Comparison of ENCODE assay signal across 47 mouse cellular contexts in the genomic region with DNA sequence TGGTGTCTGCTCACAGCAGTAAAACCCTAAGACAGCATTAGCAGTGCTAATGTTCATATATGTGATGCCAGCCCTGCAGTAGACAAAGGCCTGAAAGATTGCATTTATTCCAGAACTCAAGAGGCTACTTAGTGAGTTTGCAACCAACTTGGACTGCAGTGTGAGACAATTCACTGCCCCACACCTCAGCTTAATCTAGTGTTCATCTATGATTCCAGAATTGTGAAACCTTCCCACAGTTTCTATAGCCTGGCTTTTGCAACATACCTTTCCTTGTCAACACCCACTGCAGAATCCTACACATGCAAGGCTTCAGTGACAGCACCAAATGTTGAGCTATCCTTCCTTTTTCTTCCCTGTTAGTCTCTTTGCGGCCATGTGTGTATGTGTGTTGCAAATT. TPM values are rescaled to one million over a fixed set of nuclear protein-coding genes. Genes with fewer than 3 reads are reported as not detected.
"Had no signal": no experiment of that assay in that cellular context is flagged by ENCODE, and none has a peak within 500 bp of the region (broad histone marks: within the 10 kb centered on the region; RNA-seq: fewer than 3 reads in every experiment).

No protein-coding gene starts in this region.

- H3K4me3 ChIP-seq: limb, embryonic 10.5 days; limb, embryonic 12.5 days; limb, embryonic 13.5 days; limb, embryonic 15.5 days; liver, embryonic 12.5 days; liver, embryonic 13.5 days; liver, embryonic 15.5 days; lung, embryonic 15.5 days; megakaryocyte, embryonic 14.5 days; midbrain, embryonic 10.5 days; midbrain, embryonic 12.5 days; midbrain, embryonic 13.5 days; midbrain, embryonic 15.5 days; myocyte; neural tube, embryonic 12.5 days had no signal

- H3K27ac ChIP-seq: limb, embryonic 10.5 days; limb, embryonic 12.5 days; limb, embryonic 13.5 days; limb, embryonic 15.5 days; liver, embryonic 12.5 days; liver, embryonic 13.5 days; liver, embryonic 14.5 days; liver, embryonic 15.5 days; lung, embryonic 15.5 days; macrophage; midbrain, embryonic 10.5 days; midbrain, embryonic 12.5 days; midbrain, embryonic 13.5 days; midbrain, embryonic 15.5 days; neural tube, embryonic 12.5 days had no signal

- H3K9ac ChIP-seq: limb, embryonic 12.5 days; limb, embryonic 13.5 days; limb, embryonic 15.5 days; liver, embryonic 12.5 days; liver, embryonic 13.5 days; liver, embryonic 14.5 days; liver, embryonic 15.5 days; liver, postnatal 0 days; lung, embryonic 14.5 days; lung, embryonic 15.5 days; midbrain, embryonic 12.5 days; midbrain, embryonic 13.5 days; midbrain, embryonic 15.5 days; neural tube, embryonic 12.5 days had no signal

- ATAC-seq: liver, embryonic 12.5 days; liver, postnatal 0 days; lung, postnatal 0 days; midbrain, embryonic 13.5 days; midbrain, embryonic 15.5 days; midbrain, embryonic 16.5 days had no signal

- H3K4me1 ChIP-seq: limb, embryonic 10.5 days; limb, embryonic 12.5 days; limb, embryonic 13.5 days; limb, embryonic 15.5 days; liver, embryonic 12.5 days; liver, embryonic 13.5 days; liver, embryonic 15.5 days; lung, embryonic 15.5 days; megakaryocyte, embryonic 14.5 days; midbrain, embryonic 10.5 days; midbrain, embryonic 12.5 days; midbrain, embryonic 13.5 days; midbrain, embryonic 15.5 days; neural tube, embryonic 12.5 days had no signal

- H3K27me3 ChIP-seq: limb, embryonic 12.5 days; limb, embryonic 13.5 days; limb, embryonic 15.5 days; liver, embryonic 12.5 days; liver, embryonic 13.5 days; liver, embryonic 15.5 days; lung, embryonic 15.5 days; megakaryocyte, embryonic 14.5 days; midbrain, embryonic 12.5 days; midbrain, embryonic 13.5 days; midbrain, embryonic 15.5 days; neural tube, embryonic 12.5 days had no signal

- DNase-seq: left cerebral cortex, postnatal 4 days; liver; liver, embryonic 13.5 days; liver, postnatal 0 days; lung, adult 18-20 months; lung, adult 2 months; lung, embryonic 14.5 days; lung, postnatal 10 days; lung, postnatal 14 days; lung, postnatal 36 days; lung, postnatal 4 days; midbrain, embryonic 14.5 days had no signal

- H3K36me3 ChIP-seq: limb, embryonic 10.5 days; limb, embryonic 12.5 days; limb, embryonic 13.5 days; limb, embryonic 15.5 days; liver, embryonic 12.5 days; liver, embryonic 13.5 days; liver, embryonic 15.5 days; lung, embryonic 15.5 days; midbrain, embryonic 10.5 days; midbrain, embryonic 12.5 days; midbrain, embryonic 13.5 days; midbrain, embryonic 15.5 days; neural tube, embryonic 12.5 days had no signal

- H3K9me3 ChIP-seq: limb, embryonic 10.5 days; limb, embryonic 12.5 days; limb, embryonic 13.5 days; limb, embryonic 15.5 days; liver, embryonic 12.5 days; liver, embryonic 13.5 days; liver, embryonic 15.5 days; lung, embryonic 15.5 days; megakaryocyte, embryonic 14.5 days; midbrain, embryonic 10.5 days; midbrain, embryonic 12.5 days; midbrain, embryonic 13.5 days; midbrain, embryonic 15.5 days; neural tube, embryonic 12.5 days had no signal

- H3K4me2 ChIP-seq: limb, embryonic 12.5 days; limb, embryonic 13.5 days; limb, embryonic 15.5 days; liver, embryonic 11.5 days; liver, embryonic 12.5 days; liver, embryonic 13.5 days; liver, embryonic 15.5 days; lung, embryonic 14.5 days; lung, embryonic 15.5 days; midbrain, embryonic 11.5 days; midbrain, embryonic 12.5 days; midbrain, embryonic 13.5 days; midbrain, embryonic 15.5 days; neural tube, embryonic 12.5 days had no signal

RNA-seq across cellular contexts. Expression of a gene that starts 2.9 kb away (rescaled TPM):
- total RNA-seq: left cerebral cortex, postnatal 10 days; left cerebral cortex, postnatal 14 days; left cerebral cortex, postnatal 25 days; left cerebral cortex, postnatal 36 days; left cerebral cortex, postnatal 4 days; liver, adult 2 months; megakaryocyte progenitor cell, adult 5-6 weeks; megakaryocyte, adult 5-6 weeks; megakaryocyte-erythroid progenitor cell, adult 5-6 weeks; midbrain, postnatal 0 days; monocyte, adult 5-6 weeks had no signal
- polyA plus RNA-seq: limb, embryonic 10.5 days; limb, embryonic 11.5 days; limb, embryonic 12.5 days; limb, embryonic 13.5 days; limb, embryonic 14.5 days; limb, embryonic 15.5 days; liver, adult 2 months; liver, embryonic 11.5 days; liver, embryonic 12.5 days; liver, embryonic 13.5 days; liver, embryonic 14.5 days; liver, embryonic 15.5 days; liver, embryonic 16.5 days; liver, postnatal 0 days; lung, adult 2 months; lung, embryonic 14.5 days; lung, embryonic 15.5 days; lung, embryonic 16.5 days; lung, postnatal 0 days; macrophage; midbrain, embryonic 10.5 days; midbrain, embryonic 11.5 days; midbrain, embryonic 12.5 days; midbrain, embryonic 13.5 days; midbrain, embryonic 14.5 days; midbrain, embryonic 15.5 days; midbrain, embryonic 16.5 days; midbrain, postnatal 0 days; myocyte; neural tube, embryonic 11.5 days; neural tube, embryonic 12.5 days had no signal

RNA-seq across cellular contexts. Expression of a gene that starts 8.1 kb away (rescaled TPM):
- total RNA-seq: left cerebral cortex, postnatal 10 days; left cerebral cortex, postnatal 14 days; left cerebral cortex, postnatal 25 days; left cerebral cortex, postnatal 36 days; left cerebral cortex, postnatal 4 days; liver, adult 2 months; megakaryocyte progenitor cell, adult 5-6 weeks; megakaryocyte, adult 5-6 weeks; megakaryocyte-erythroid progenitor cell, adult 5-6 weeks; midbrain, postnatal 0 days; monocyte, adult 5-6 weeks had no signal
- polyA plus RNA-seq: limb, embryonic 10.5 days; limb, embryonic 11.5 days; limb, embryonic 12.5 days; limb, embryonic 13.5 days; limb, embryonic 14.5 days; limb, embryonic 15.5 days; liver, adult 2 months; liver, embryonic 11.5 days; liver, embryonic 12.5 days; liver, embryonic 13.5 days; liver, embryonic 14.5 days; liver, embryonic 15.5 days; liver, embryonic 16.5 days; liver, postnatal 0 days; lung, adult 2 months; lung, embryonic 14.5 days; lung, embryonic 15.5 days; lung, embryonic 16.5 days; lung, postnatal 0 days; macrophage; midbrain, embryonic 10.5 days; midbrain, embryonic 11.5 days; midbrain, embryonic 12.5 days; midbrain, embryonic 13.5 days; midbrain, embryonic 14.5 days; midbrain, embryonic 15.5 days; midbrain, embryonic 16.5 days; midbrain, postnatal 0 days; myocyte; neural tube, embryonic 11.5 days; neural tube, embryonic 12.5 days had no signal

RNA-seq across cellular contexts. Expression of a gene that starts 20.1 kb away (rescaled TPM):
- total RNA-seq: left cerebral cortex, postnatal 10 days; left cerebral cortex, postnatal 14 days; left cerebral cortex, postnatal 25 days; left cerebral cortex, postnatal 36 days; left cerebral cortex, postnatal 4 days; liver, adult 2 months; megakaryocyte progenitor cell, adult 5-6 weeks; megakaryocyte, adult 5-6 weeks; megakaryocyte-erythroid progenitor cell, adult 5-6 weeks; midbrain, postnatal 0 days; monocyte, adult 5-6 weeks had no signal
- polyA plus RNA-seq: limb, embryonic 10.5 days; limb, embryonic 11.5 days; limb, embryonic 12.5 days; limb, embryonic 13.5 days; limb, embryonic 14.5 days; limb, embryonic 15.5 days; liver, adult 2 months; liver, embryonic 11.5 days; liver, embryonic 12.5 days; liver, embryonic 13.5 days; liver, embryonic 14.5 days; liver, embryonic 15.5 days; liver, embryonic 16.5 days; liver, postnatal 0 days; lung, adult 2 months; lung, embryonic 14.5 days; lung, embryonic 15.5 days; lung, embryonic 16.5 days; lung, postnatal 0 days; macrophage; midbrain, embryonic 10.5 days; midbrain, embryonic 11.5 days; midbrain, embryonic 12.5 days; midbrain, embryonic 13.5 days; midbrain, embryonic 14.5 days; midbrain, embryonic 15.5 days; midbrain, embryonic 16.5 days; midbrain, postnatal 0 days; myocyte; neural tube, embryonic 11.5 days; neural tube, embryonic 12.5 days had no signal

RNA-seq across cellular contexts. Expression of a gene that starts 28.5 kb away (rescaled TPM):
- total RNA-seq: left cerebral cortex, postnatal 10 days; left cerebral cortex, postnatal 14 days; left cerebral cortex, postnatal 25 days; left cerebral cortex, postnatal 36 days; left cerebral cortex, postnatal 4 days; liver, adult 2 months; megakaryocyte progenitor cell, adult 5-6 weeks; megakaryocyte, adult 5-6 weeks; megakaryocyte-erythroid progenitor cell, adult 5-6 weeks; midbrain, postnatal 0 days; monocyte, adult 5-6 weeks had no signal
- polyA plus RNA-seq: limb, embryonic 10.5 days; limb, embryonic 11.5 days; limb, embryonic 12.5 days; limb, embryonic 13.5 days; limb, embryonic 14.5 days; limb, embryonic 15.5 days; liver, adult 2 months; liver, embryonic 11.5 days; liver, embryonic 12.5 days; liver, embryonic 13.5 days; liver, embryonic 14.5 days; liver, embryonic 15.5 days; liver, embryonic 16.5 days; liver, postnatal 0 days; lung, adult 2 months; lung, embryonic 14.5 days; lung, embryonic 15.5 days; lung, embryonic 16.5 days; lung, postnatal 0 days; macrophage; midbrain, embryonic 10.5 days; midbrain, embryonic 11.5 days; midbrain, embryonic 12.5 days; midbrain, embryonic 13.5 days; midbrain, embryonic 14.5 days; midbrain, embryonic 15.5 days; midbrain, embryonic 16.5 days; midbrain, postnatal 0 days; myocyte; neural tube, embryonic 11.5 days; neural tube, embryonic 12.5 days had no signal

RNA-seq across cellular contexts. Expression of a gene that starts 34.1 kb away (rescaled TPM):
- total RNA-seq: left cerebral cortex, postnatal 10 days; left cerebral cortex, postnatal 14 days; left cerebral cortex, postnatal 25 days; left cerebral cortex, postnatal 36 days; left cerebral cortex, postnatal 4 days; liver, adult 2 months; megakaryocyte progenitor cell, adult 5-6 weeks; megakaryocyte, adult 5-6 weeks; megakaryocyte-erythroid progenitor cell, adult 5-6 weeks; midbrain, postnatal 0 days; monocyte, adult 5-6 weeks had no signal
- polyA plus RNA-seq: limb, embryonic 10.5 days; limb, embryonic 11.5 days; limb, embryonic 12.5 days; limb, embryonic 13.5 days; limb, embryonic 14.5 days; limb, embryonic 15.5 days; liver, adult 2 months; liver, embryonic 11.5 days; liver, embryonic 12.5 days; liver, embryonic 13.5 days; liver, embryonic 14.5 days; liver, embryonic 15.5 days; liver, embryonic 16.5 days; liver, postnatal 0 days; lung, adult 2 months; lung, embryonic 14.5 days; lung, embryonic 15.5 days; lung, embryonic 16.5 days; lung, postnatal 0 days; macrophage; midbrain, embryonic 10.5 days; midbrain, embryonic 11.5 days; midbrain, embryonic 12.5 days; midbrain, embryonic 13.5 days; midbrain, embryonic 14.5 days; midbrain, embryonic 15.5 days; midbrain, embryonic 16.5 days; midbrain, postnatal 0 days; myocyte; neural tube, embryonic 11.5 days; neural tube, embryonic 12.5 days had no signal
